Mouse (Mus musculus): ENCODE data around the gene Kyat1.
"Not testable (repeated sequence)": the region's sequence is repeated elsewhere in the genome, so short reads cannot be mapped to it uniquely, and the experiment has no call there.

Gene Kyat1

DNA sequence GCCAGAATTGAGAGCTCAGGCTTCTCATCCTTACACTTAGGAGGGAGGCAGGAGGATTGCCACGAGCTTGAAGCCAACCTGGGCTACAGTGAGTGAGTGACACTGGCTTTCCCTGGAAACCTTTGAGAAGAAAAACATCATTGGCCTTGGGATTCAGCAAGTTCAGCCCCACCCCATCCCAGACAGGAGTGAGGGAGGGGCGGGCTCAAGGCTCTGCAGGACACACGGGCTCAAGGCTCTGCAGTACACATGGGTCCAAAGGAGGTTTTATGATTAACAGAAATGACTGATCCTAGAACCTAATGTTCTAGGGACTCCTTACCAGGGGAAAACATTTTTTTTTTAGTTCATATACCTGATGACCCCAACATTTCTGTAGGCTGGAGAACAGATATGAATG is 21.9 kb downstream of the Kyat1 start:
- in situ Hi-C loops (cut with MboI; ENCODE audit: low pct_unique_long_range_greater_than_20kb in 1 of 2, low sequenced_read_pairs in 2 of 2, unreplicated experiment in 1 of 2) = no loop called here

DNA sequence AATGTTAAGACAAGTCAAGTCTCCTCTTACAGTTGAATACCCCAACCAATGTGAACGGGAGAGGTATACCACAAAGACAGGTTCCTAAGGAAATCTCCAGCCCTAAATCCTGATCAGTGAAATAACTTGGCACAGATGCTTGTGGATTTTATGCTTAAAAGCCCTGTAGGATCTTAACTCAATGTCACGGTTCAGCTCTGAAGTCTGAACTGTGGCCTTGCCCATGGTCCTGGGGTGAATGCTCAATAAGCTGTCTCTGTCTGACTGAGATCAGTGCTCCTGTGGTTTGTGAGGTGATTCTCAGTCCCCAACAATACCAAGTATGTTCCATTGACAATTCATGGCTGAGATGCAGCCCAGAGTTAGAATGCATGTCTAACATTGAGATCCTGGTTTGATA is 23.2 kb downstream of the Kyat1 start:
- in situ Hi-C loops (cut with MboI; ENCODE audit: low pct_unique_long_range_greater_than_20kb in 1 of 2, low sequenced_read_pairs in 2 of 2, unreplicated experiment in 1 of 2) = no loop called here

DNA sequence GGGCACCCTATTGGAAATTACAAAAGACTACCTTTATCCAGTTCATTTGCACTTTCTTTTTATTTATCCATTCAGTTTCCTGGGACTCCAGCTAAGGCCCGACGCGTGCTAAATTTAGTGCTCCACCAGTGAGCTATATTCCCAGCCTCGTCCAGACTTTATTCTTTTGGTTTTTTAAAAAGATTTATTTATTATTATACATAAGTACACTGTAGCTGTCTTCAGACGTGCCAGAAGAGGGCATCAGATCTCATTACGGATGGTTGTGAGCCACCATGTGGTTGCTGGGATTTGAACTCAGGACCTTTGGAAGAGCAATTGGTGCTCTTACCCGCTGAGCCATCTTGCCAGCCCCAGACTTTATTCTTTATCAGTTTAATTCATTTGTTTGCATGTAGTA is 26.9 kb downstream of the Kyat1 start:
- in situ Hi-C loops (cut with MboI; ENCODE audit: low pct_unique_long_range_greater_than_20kb in 1 of 2, low sequenced_read_pairs in 2 of 2, unreplicated experiment in 1 of 2) = not testable (repeated sequence)

DNA sequence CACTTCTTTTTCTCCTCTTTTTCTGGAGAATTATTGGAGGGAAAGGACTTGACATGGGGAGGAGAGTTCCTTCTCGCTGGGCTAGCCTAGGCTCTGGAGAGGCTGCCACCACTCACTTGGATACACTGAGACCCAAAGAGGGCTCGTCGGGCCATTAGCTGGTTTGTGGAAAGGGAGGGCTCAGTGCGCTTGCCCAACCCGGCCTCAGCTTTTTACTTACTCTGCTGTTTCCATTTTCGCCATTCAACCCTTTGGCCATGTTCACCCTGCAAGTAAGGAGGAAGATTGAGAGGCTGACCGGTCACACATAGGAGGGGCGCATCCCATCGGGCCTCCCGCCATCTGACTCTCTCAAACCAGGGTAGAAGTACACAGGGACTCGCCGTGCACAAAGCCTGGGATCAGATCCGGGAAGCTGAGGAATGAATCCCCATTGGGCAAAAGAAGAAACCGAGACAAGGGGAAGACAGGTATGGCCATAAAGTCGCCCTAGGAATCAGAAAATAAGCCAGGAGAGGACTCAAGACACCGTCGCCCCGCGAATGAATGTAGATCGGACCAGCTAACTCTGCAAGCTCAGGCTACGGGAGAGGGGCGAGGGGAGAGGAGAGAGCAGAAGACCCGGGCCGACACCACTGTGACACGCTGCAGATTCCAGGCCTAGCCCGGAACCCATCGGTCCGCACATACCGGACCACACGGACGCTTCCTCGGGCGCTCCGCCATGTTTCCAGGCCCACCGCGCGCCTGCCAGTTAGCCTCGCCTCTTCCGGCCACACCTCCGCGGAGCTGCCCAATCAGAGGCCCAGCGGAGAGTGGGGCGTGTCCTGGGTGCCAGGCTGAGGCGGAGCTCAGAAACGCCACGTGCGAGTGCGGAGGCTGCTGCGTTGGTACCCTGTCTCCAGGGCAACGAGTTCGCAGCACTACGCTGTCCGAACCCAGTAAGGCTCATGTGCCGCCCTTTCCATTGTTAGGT is 27.7 kb downstream of the Kyat1 start, which contains the start of gene Spout1:
TSS of gene Spout1 (minus strand) at position 760 of the 976 bp plus-strand sequence.
- in situ Hi-C loops (cut with MboI; ENCODE audit: low pct_unique_long_range_greater_than_20kb in 1 of 2, low sequenced_read_pairs in 2 of 2, unreplicated experiment in 1 of 2) = no loop called here

DNA sequence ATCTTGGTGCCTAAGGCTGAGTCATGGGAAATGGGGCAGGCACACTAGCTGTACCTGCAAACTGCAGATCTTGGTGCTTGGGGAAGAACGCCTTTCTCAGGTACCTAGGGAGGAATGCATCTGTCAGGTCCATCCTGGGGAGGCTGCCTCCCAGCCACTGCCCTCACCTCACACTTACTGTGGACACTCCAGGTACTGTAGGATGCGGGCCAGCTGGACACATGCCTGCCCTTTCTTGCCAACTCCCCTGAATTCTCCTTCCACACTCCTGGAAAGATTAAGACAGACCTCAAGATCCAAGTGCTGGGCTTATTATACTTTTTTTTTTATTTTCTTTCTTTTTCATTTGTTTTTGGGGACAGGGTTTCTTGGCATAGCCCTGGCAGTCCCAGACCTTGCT is 29.1 kb downstream of the Kyat1 start:
- in situ Hi-C loops (cut with MboI; ENCODE audit: low pct_unique_long_range_greater_than_20kb in 1 of 2, low sequenced_read_pairs in 2 of 2, unreplicated experiment in 1 of 2) = no loop called here

DNA sequence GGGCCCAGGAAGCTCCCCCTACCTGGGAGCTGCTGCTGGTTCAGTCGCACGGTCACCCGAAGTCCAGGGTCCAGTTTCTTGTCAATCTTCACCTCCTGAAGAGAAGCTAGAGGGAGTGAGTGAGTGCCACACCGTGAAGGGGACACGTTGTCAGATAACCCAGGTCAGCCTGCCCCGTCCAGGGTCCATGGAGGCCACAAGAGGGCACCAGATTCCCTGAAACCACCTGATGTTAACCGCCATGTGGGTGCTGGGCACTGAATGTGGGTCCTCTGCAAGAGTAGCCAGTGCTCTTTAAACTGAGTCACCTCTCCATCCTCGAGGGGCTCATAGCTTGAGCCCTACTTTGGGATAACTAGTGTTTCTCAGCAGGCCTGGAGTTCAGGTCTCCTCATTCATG is 29.8 kb downstream of the Kyat1 start:
- in situ Hi-C loops (cut with MboI; ENCODE audit: low pct_unique_long_range_greater_than_20kb in 1 of 2, low sequenced_read_pairs in 2 of 2, unreplicated experiment in 1 of 2) = no loop called here

DNA sequence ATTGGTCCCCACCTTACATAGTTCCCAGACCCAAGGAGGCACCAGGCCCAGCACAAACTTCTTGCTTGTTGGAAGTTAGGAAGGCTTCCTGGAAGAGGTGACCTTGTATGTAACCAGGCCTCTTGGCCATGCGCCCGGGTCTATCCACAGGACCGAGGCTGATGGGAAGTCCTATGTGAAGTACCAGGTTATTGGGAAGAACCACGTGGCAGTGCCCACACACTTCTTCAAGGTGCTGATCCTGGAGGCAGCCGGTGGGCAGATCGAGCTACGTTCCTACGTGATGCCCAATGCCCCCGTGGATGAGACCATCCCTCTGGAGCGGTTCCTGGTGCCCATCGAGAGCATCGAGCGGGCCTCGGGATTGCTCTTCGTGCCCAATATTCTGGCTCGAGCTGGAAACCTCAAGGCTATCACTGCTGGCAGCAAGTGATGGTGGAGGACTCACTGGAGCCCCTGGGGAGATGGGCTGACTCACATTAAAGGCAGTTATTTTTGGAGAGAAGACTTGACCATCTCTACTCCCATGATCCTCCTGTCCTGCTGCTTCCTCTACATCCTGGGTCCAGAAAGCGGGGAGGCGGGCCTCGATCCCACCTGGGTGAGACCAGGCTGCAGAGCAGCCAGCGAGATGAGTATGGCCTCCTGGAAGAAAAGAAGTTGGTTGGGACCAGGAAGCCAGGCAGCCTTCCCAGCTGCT is 32.0 kb downstream of the Kyat1 start:
- in situ Hi-C loops (cut with MboI; ENCODE audit: low pct_unique_long_range_greater_than_20kb in 1 of 2, low sequenced_read_pairs in 2 of 2, unreplicated experiment in 1 of 2) = loop anchor here in 1 of 2 experiments (5.0 kb wide), 1 partner anchor 34 kb away; the partner anchor contains the start of gene Kyat1

DNA sequence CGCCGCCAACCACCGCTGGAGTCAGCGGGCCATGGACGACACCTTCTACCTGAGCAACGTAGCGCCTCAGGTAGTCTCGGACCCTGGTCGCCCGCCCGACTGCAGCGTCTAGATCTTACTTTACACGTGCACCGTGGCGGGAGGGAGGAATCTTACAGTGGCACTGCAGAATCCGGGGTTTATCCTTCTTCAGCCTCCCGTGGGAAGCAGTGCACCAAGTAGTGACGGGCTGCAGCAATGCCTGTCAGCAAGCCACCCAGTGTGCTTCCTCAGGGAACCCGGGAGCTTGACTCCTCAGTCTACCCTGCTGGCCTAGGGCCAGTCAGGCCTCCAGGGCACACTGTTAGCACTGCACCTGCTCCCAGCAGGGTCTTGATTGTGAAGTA is 33.7 kb downstream of the Kyat1 start:
- in situ Hi-C loops (cut with MboI; ENCODE audit: low pct_unique_long_range_greater_than_20kb in 1 of 2, low sequenced_read_pairs in 2 of 2, unreplicated experiment in 1 of 2) = loop anchor here in 1 of 2 experiments (5.0 kb wide), 1 partner anchor 35 kb away; the partner anchor contains the start of gene Kyat1

DNA sequence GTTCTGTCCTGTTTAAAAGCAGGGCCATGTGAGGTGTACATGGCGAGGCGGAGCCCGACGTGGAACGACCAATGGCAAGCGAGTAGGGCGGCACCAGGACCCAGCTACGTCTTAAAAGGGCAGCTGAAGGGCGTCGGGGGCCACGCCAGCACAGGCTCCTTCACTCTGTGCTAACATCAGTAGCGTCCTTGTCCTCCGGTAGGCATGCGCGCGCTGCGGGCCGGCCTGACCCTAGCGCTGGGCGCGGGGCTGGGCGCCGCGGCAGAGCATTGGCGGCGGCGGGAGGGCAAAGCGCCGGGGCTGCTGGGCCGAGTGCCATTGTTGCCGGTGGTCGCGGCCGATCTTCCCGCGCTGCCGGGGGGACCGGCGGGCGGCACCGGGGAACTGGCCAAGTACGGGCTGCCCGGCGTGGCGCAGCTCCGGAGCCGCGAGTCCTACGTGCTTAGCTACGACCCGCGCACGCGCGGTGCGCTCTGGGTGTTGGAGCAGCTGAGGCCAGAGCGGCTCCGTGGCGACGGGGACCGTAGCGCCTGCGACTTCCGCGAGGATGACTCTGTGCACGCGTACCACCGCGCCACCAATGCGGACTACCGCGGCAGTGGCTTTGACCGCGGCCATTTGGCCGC is 34.2 kb downstream of the Kyat1 start, which contains the start of gene Endog:
TSS of gene Endog (plus strand) at position 123 of the 626 bp plus-strand sequence.
- in situ Hi-C loops (cut with MboI; ENCODE audit: low pct_unique_long_range_greater_than_20kb in 1 of 2, low sequenced_read_pairs in 2 of 2, unreplicated experiment in 1 of 2) = loop anchor here in 1 of 2 experiments (5.0 kb wide), 1 partner anchor 36 kb away; the partner anchor contains the start of gene Kyat1

DNA sequence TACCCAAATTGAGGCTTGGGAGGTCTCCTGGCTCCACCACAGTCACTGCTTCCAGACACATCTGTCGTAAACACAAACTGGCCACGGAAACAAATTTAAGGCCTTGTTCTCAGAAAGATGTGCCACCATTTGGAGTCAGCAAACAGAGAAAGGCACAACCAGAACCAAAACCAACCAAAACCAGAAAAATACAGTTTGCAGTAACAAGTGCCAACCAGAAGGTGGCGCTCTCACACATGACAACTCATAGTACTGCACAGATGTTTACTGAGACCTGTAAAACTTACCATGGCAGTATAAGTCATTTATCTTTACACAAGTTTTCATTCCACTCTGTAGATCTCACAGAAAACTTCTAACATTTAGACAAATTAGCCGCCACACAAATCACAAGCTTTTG is 39.0 kb downstream of the Kyat1 start:
- in situ Hi-C loops (cut with MboI; ENCODE audit: low pct_unique_long_range_greater_than_20kb in 1 of 2, low sequenced_read_pairs in 2 of 2, unreplicated experiment in 1 of 2) = no loop called here

DNA sequence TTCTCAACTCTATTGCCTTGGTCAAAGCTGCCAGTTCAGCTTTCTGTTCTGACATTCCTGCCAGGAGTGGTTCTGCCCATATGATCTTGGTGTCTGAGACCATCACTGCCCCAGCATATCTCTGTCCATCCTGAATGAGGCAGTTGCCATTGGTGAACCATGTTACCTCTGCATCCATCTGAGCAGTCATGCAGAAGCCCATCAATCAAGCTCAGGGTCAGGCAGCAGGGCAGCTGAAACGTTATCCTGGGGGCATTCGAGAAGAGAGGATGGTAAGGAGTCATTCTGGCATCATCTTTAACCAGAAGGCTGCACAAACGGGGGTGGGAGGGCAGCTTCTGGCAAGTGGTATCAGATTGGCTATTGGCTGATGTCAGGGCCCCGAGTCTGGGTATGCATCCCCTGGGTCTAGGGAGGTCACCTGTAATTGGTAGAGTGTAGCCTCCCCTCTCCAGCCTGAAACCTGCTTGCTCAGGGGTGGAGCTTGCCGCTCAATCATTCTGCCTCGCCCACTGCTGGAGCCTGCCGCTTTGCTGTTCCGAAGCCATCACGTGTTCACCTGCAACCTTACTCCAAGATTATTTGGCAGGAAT is 41.2 kb downstream of the Kyat1 start:
- in situ Hi-C loops (cut with MboI; ENCODE audit: low pct_unique_long_range_greater_than_20kb in 1 of 2, low sequenced_read_pairs in 2 of 2, unreplicated experiment in 1 of 2) = loop anchor here in 1 of 2 experiments (5.0 kb wide), 1 partner anchor 57 kb away; no protein-coding TSS in a partner anchor

DNA sequence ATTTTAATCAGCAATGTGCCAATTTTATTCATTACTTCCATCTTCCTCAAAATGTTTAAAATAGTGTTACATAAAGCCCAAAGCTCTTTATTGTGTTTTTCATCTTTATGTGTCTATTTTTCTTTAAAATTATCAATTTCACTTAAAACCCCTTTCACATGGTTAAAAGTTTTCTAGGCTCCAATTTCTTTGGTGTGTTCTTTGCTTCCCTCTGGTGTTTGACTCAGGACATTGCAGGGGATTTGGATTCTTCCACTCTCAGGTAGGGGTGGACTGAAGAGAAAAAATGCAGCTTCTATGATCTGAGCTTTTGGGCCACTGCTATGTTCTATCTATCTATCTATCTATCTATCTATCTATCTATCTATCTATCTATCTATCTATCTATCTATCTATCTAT is 43.8 kb downstream of the Kyat1 start:
- in situ Hi-C loops (cut with MboI; ENCODE audit: low pct_unique_long_range_greater_than_20kb in 1 of 2, low sequenced_read_pairs in 2 of 2, unreplicated experiment in 1 of 2) = loop anchor here in 1 of 2 experiments (5.0 kb wide), 1 partner anchor 55 kb away; no protein-coding TSS in a partner anchor

DNA sequence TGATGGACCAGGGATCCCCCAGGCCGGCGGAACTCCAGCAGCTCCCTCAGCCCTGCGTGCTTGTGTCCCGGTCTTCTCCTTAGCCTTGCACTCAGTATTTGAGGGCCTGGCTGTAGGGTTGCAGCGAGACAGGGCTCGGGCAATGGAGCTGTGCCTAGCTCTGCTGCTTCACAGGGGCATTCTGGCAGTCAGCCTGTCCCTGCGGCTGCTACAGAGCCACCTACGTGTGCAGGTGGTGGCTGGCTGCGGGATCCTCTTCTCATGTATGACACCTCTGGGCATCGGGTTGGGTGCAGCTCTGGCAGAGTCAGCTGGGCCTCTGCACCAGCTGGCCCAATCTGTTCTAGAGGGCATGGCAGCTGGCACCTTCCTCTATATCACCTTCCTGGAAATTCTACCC is 45.8 kb downstream of the Kyat1 start:
- in situ Hi-C loops (cut with MboI; ENCODE audit: low pct_unique_long_range_greater_than_20kb in 1 of 2, low sequenced_read_pairs in 2 of 2, unreplicated experiment in 1 of 2) = loop anchor here (5.0 kb wide), 1 partner anchor 53 kb away; no protein-coding TSS in a partner anchor

DNA sequence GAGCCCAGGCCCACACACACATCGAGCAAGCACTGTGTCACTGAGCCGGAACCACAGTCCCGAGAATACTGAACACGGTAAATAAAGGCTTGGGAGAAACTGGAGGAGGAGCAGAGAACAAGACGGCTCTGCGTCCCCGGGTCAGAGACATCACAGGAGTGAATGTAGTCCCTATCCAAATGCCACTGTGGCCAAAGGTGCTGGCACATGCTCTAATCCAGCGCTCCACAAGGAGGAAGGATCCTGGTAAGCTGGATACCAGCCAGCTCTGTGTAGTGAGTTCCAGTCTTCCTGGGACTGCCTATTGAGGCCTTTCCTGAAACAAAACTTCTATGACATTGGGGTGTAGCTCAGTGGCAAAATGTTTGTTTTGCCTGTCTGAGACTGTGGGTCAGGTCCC is 53.0 kb downstream of the Kyat1 start:
- in situ Hi-C loops (cut with MboI; ENCODE audit: low pct_unique_long_range_greater_than_20kb in 1 of 2, low sequenced_read_pairs in 2 of 2, unreplicated experiment in 1 of 2) = no loop called here

DNA sequence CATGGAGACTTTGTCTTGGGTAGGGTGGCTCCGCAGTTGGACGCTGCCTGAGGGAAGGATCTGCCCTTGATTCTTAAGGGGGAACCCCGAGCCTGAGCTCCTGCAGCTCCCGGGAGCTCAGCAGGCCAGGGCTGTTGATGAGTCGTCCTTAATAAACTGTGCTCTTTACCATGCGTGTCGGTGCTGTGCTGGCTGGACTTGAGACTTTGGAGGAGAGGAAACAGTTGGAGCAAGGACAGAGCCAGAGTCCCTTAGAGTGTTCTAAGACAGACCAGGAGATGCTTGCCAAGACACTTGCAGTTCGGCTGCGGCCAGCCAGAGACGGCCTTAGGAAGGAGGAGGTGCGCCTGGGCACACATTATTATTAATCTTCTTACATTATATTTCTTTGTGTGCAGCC is 53.8 kb downstream of the Kyat1 start:
- in situ Hi-C loops (cut with MboI; ENCODE audit: low pct_unique_long_range_greater_than_20kb in 1 of 2, low sequenced_read_pairs in 2 of 2, unreplicated experiment in 1 of 2) = no loop called here

DNA sequence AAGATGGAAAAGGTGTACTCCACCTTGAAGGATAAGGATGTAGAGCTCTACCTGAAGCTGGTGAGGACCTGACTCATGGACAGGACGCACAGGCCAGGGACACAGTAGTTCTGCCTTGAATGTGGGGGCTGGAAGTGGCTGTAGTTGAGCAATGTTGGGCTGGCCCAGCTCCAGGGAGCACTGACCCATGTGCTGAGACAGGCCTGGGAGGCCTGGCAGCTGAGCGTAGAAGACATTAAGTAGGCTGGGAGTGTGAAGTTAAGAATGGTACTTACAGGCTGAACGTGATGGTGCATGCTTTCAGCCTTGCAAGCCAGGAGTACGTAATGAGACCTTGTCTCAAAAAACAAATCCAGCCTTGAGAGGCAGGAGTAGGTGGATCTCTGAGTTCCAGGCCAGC is 58.2 kb downstream of the Kyat1 start:
- in situ Hi-C loops (cut with MboI; ENCODE audit: low pct_unique_long_range_greater_than_20kb in 1 of 2, low sequenced_read_pairs in 2 of 2, unreplicated experiment in 1 of 2) = no loop called here

DNA sequence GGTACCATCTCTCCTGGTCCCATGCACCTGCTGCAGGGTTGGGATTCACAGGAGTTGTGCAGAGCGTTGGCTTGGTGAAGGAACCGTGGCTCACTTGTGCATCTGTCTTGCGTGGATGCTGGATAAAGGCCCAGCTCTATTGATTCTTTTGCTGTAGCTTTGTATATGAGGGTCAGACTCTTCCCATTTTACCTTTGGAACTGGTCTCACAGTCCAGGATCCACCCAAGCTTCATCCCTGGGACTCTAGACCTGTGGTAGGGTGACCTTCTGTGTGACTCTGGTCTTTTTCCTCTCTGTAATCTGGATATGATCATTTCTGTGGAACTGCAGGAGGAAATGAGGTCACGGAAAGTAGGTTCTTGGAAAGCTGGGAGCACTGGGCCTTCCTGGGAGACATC is 61.2 kb downstream of the Kyat1 start:
- in situ Hi-C loops (cut with MboI; ENCODE audit: low pct_unique_long_range_greater_than_20kb in 1 of 2, low sequenced_read_pairs in 2 of 2, unreplicated experiment in 1 of 2) = no loop called here

DNA sequence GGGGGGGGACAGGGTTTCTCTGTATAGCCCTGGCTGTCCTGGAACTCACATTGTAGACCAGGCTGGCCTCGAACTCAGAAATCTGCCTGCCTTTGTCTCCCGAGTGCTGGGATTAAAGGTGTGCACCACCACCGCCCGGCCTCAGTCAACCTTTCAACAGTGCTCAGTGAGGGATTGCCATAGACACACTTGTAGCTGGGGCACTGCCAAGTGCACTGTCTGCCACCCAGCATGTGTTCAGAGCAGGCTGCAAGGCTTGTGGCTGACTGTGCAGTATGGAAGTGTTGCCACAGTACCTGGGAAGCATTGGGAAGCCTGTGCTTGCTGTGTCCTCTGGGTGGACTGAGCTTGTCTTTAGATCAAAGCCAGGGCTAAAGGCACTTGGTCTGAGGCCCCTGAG is 65.6 kb downstream of the Kyat1 start:
- in situ Hi-C loops (cut with MboI; ENCODE audit: low pct_unique_long_range_greater_than_20kb in 1 of 2, low sequenced_read_pairs in 2 of 2, unreplicated experiment in 1 of 2) = not testable (repeated sequence)
